Mouse (Mus musculus) gastrocnemius, postnatal 10 days (tissue): ENCODE measurements around the gene Aph1c. TPM values are rescaled to one million over a fixed set of nuclear protein-coding genes. Genes with fewer than 3 reads are reported as not detected.
"Not testable (repeated sequence)": the region's sequence is repeated elsewhere in the genome, so short reads cannot be mapped to it uniquely, and the experiment has no call there.

Experiments used
- DNase-seq: peaks from one replicate; pipeline ENCODE4 v3.0.0; 2021; ENCODE audit warnings: mixed read lengths
- total RNA-seq, 2 experiments: library from RNA; stranded (reverse); gene quantifications; 2 replicates each; pipeline ENCODE4 v1.2.3; 2021

The Aph1c gene
- total RNA-seq, 2 experiments from 2014 or later, result 0.59 to 1.7 TPM

DNA sequence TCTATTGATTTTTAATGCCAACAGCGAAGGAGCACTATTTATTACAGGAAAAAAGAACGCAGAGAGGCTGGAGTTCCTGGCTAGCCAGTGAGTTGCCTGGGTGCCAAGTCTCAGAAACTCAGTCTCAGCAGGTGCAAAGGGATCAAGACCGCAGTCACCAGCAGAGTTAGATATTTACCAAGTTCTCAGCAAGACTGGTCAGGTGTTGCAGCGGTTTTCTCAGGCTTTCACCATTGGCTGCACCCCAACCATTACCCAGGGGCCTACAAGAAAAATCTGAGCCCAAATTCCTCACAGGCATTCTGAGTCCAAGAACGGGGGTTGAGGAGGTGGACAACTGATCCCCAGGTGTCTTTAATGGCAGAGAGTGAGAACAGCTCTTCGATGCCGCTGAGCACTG is 675 bp downstream of the Aph1c start:
- no peak for DNase-seq

DNA sequence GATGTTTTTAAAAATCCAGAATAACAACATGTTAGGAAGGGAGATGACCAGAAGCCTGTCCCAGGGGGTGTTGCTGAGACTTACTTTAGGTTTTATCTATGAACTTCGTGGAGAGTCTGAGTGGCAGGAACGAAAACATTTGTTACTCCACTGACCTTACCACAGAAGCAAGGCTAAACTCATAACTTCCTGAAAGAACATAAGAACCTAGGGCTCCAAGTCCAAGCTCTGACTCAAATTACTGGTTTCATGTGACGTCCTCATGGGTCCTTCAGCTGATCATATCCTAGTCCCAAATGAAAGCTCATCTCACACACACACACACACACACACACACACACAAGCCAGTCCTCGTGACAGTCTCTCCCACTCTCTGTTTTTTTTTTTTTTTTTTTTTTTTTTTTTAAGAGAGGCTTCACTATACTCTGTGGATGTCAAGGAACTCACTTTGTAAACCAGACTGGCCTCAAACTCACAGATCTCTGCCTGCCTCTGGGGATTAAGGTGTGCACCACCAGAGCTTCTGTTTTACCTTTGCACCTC is 2.1 kb downstream of the Aph1c start:
- no peak for DNase-seq

DNA sequence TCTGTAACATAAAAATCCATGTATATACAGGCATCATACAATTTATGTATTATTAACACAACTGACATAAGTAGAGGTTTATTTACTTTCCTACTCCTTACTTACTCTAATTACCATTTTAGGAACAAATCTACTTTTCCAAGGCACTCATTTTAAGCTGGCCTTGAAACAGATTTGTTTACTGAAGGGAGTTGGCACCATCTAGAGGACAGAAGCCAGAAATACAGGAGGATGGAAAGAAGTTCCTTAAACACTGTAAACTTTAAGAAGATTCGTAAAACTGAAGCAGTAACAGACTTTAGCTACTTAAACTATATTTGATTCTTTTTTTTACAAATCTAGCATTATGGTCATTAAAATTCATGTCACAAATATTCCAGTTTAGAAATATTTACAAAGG is 8.5 kb downstream of the Aph1c start:
- no peak for DNase-seq

DNA sequence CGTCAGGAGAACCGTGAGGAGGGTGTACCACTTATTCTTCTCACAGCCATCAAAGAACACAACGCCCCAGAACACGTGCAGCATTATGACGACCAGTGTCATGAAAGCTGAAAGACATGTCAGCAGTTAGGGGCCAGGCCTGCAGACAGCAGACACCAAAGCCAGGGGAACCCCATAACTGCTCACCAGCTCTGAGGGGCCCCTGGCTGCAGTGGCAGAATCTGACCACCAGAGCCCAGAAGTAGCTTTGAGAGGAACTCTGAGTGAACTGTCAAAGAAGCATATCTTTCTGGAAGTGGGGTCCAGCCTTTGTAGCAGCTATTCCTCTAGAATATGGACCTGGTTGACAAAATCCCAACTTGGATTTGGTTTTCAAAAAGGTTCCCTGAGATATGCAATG is 12.3 kb downstream of the Aph1c start:
- not testable (repeated sequence) for DNase-seq

DNA sequence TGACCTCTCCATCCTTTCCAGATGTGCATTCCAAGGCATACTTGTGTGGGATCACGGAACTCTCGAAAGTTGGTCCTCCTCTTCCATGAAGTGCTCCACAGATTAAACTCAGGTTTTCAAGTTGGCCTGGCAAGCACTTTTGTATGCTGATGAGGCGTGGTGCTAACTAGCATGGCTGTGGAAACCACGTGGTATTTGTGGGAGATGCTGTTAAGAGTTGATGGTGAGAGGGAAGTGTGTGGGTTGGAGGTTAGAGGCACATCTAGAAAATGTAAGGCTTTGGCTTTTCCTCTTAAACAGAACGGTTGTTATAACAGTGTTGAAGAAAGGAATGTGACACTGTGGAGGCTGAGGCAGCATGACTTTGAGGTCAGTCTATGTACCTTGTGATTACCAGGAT is 13.5 kb downstream of the Aph1c start:
- DNase-seq, result no peak

DNA sequence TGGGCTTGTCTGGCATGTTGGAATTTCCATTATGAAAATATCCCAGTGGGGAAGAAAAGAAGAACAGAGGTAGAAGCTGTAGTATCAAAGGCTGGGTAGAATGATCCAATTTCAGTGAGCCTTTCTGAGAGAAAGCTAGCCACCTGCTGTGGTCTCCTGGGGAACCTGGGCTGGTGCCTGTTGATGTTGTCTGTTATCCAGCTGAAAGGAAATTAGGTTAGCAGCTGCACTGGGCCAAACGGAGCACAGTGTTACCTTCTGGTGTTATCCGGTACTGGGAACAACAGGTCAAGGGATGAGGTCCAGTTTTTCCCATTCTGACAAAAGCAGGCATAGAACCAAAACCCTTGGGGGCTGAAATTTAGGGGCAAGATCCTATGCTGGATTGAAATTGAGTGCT is 21.1 kb downstream of the Aph1c start:
- DNase-seq, result no peak

DNA sequence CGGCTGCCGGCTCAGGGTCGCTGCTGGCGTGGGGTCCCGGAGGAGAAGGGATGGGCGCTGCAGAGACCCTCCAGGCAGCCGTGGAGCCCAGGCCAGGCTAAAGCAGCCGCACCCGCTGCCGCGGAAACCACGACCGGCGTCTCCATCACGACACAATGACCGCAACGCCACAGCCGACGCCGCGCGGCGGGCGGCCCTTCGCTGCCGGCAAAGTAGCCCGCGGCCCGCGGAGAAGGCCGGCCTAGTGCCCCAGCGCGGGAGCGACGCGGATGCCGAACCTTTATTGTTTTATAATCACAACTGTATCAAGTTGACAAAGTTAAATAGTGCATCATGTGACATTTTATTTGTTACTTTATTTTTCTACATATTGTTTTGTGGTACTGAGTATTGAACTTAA is 28.6 kb downstream of the Aph1c start:
- not testable (repeated sequence) for DNase-seq

DNA sequence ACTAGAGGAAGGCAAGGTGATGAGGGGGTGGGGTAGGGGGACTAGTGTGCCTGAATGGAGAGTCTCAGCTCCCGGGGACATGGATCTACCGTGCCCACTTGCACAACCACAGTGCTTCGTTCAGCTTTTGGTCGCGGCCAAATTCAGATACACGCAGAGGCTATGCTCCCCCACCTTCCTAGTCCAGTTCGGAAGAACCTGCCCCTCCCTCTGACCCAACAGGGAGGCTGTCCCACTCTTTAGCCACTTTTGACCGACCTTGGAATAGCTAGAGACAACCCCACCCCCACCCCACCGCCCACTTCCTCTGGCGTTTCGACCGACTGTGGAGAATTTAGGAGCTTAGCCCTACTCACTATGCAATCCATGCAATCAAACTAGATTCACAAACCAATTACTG is 32.6 kb downstream of the Aph1c start:
- DNase-seq, result no peak

DNA sequence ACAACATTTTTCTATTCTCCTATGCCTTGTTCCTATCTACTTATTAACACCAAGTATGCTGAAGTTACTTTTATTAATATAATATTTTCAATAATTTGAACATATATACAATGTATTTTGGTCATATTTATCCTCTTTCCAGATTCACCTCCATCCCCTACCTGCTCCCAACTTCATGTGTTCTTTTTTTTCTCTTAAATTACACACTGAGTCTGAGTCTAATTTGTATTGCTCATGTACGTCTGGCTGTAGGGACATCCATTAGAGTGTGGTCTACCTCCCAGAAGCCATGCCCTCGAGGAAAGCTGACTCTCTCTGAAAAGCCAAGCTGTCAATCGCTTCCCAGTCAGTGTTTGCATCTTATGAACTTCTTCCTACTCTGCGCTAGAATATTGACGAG is 37.8 kb downstream of the Aph1c start, which contains the start of gene Gm10647:
TSS of gene Gm10647 (plus strand) at position 301 of the 400 bp plus-strand sequence.
- no peak for DNase-seq

DNA sequence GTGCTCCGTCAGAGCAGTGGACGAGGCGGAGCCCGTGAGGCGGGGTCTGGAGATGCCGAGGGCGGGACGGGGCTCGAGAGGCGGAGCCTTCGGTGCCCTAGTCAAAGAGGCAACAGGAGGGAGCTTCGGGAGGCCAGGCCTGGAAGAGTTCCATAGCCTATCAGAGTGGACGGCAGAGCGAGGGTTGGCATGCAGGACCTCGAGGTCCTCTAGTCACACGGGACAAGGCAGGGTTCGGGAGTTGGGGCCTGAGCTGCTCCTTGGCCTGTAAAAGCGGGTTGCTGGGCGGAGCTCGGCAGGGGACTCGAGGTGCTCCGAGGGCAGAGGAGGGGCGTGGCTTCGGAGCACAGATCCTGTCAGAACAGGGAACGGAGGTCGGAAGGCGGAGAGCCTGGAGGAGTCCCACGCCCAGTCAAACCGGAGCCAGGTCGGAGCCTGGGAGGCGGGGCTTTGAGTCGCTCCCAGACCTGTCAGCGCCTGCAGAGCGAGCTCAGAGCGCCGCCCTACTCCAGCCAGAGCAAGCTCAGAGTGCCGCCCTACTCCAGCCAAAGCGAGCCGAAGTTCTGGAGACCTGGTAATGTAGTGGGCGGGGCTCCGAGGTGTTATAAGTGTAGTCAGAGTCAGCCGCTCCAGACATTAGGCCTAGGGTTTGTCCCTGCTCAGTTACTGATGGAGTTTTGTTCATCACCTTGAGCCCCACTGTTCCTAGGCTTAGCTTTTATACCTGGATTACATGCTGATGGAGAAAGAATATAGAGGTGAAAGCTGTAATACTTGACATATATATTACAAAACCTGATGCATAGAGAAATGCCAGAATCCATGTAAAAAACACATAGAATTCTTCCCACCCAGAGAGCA is 38.8 kb downstream of the Aph1c start, which contains the start of gene Aph1b:
TSS of gene Aph1b (minus strand) at position 27 of the 861 bp plus-strand sequence.
- DNase-seq, result peak; percentile 91

DNA sequence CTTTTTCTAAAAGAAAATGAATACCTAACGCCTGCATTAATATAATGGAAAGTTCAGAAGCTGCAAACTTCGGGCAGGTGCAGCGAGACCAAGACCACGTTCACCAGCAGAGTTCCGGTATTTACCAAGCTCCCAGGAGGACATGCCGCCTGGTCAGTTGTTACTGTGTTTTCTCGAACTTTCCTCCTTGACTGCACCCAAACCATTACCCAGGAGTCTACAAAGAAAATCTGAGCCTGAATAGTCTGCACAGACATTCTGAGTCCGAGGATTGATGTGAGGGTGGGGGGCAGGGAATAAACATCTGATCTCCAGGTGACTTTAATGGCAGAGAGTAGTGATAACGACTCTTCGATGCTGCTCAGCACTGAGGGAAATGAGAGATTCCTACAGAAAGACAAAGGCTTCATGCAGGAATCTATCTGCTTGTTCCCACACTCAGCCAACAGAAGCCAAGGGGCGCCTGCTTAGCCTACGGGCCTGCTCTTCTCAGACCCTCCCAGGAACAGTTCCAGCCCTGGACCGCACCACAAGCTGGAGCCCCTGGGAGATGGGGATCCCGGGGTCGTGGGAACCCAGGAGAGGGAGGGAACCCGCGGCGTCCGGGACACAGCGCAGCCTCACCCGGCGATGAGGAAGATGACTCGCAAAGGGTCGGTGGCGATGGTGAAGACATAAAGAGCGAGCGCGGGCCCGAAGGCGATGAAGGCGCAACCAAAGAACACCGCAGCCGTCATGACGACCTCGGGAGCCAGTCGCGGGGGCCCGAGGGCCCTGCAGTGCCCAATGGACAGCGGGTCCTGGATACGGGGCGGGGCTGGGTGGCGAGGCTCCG is 39.7 kb downstream of the Aph1c start:
- DNase-seq, result no peak

DNA sequence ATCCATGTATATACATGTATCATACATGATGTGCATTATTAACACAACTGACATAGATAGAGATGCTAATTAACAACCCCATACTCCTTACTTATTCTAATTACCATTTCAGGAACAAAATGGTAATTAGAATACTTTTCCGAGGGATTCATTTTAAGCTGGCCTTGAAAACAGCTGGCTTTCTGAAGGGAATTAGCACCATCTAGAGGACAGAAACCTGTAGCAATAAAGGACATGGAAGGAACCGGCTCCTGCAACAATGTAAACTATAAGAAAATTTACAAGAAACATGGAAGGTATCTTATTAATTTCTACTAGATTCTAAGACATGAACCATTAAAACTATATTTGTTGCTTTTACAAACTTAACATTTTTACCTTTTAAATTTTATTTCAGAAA is 46.7 kb downstream of the Aph1c start:
- DNase-seq, result no peak

DNA sequence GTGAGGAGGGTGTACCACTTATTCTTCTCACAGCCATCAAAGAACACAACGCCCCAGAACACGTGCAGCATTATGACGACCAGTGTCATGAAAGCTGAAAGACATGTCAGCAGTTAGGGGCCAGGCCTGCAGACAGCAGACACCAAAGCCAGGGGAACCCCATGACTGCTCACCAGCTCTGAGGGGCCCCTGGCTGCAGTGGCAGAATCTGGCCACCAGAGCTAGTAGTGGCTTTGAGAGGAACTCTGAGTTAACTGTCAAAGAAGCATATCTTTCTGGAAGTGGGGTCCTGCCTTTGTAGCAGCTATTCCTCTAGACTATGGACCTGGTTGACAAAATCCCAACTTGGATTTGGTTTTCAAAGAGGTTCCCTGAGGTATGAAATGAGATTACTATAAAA is 50.0 kb downstream of the Aph1c start:
- DNase-seq, result not testable (repeated sequence)

DNA sequence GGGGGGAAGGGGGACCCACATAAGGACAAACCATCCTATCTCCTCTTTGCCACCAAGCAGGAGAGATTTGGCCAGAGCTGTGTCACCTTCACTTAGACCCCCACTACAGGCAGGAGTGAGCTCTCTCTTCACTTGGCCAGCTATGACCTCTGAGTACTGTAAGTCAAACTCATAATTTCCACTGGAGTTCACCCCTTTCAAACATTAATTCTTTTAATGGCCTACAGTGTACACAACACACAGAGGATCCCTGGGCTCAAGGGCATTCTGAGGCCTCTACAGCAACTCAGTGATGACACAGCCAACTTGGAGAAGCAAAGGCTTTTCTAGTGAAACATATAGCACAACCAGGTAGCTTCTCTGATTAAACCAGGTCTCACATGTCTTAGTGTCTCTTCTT is 63.8 kb downstream of the Aph1c start:
- no peak for DNase-seq

DNA sequence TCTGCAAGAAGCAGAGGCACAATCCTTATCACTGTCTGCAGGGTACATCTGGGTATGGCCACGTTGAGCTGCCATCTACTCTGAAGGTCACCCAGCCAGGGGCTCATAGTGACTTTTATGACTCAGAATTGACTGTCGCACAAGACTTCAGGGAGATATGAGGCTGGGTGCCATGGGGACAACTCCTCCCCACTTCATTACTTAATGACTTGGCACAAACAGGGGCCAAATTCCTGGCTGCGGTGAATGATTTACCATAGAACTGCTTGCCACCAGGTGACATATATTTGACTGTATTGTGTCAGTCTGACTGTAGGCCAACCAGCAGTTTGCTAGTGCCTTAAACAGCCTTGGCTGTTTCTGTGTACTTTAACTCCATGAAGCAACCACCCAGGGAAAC is 65.3 kb downstream of the Aph1c start:
- no peak for DNase-seq

DNA sequence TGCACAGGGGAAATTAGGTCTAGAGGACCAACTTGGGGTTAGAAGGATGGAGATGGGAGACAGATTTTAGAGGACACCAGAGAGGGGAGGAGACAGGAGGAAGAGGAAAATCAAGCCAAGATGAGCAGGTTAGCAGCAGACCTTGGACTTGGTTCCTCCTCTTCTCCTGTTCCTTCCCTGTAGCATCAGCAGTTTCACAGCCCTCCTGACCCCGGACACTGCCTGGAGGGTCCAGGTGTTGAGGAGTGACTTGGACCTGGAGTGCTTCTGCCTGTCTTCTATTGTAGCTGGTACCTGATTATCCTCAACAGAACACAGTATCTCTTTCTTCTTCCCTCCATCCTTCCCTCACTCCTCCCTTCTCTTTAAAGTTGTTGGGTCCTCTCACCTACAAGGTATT is 65.8 kb downstream of the Aph1c start:
- DNase-seq, result no peak

Other genes starting within 250 kb of the Aph1c start
- gene Usp3, start 241.6 kb downstream of the Aph1c start, total RNA-seq, result 10 to 100 TPM; 23.1 to 29.7 TPM
- gene Car12, start 121.0 kb downstream of the Aph1c start, total RNA-seq, result 1 to 10 TPM; 1.2 to 2.4 TPM
- 1 to 10 TPM; 4.3 TPM for gene Aph1b, start 39.2 kb downstream of the Aph1c start, total RNA-seq
- under 1 TPM; 0.14 to 0.25 TPM for gene Gm10647, start 37.7 kb downstream of the Aph1c start, total RNA-seq
- 10 to 100 TPM; 12.6 to 15.4 TPM for gene Rab8b, start 85.0 kb upstream of the Aph1c start, total RNA-seq
- 100 to 1,000 TPM; 215 to 237 TPM for gene Rps27l, start 111.4 kb upstream of the Aph1c start, total RNA-seq
- gene Lactb, start 140.8 kb upstream of the Aph1c start, total RNA-seq, result 10 to 100 TPM; 19.1 to 22.4 TPM
- over 10,000 TPM; 16,629 to 18,397 TPM for gene Tpm1, start 214.7 kb upstream of the Aph1c start, total RNA-seq